Mouse (Mus musculus): ENCODE measurements around the gene Morf4l1.

- TF ChIP-seq POLR2A (IDR thresholded peaks at IDR 0.05; ENCODE audit: borderline replicate concordance, low read depth, low read length) (no peak), CTCF (IDR thresholded peaks at IDR 0.05; ENCODE audit: low read depth, low read length) (peak; percentile 13; the same call in 1 of the 2 replicates)
These were observed 13.8 kb downstream of the Morf4l1 start for GRCm38 (mm10) chr9:90100760-90101159.

Measured in bone marrow macrophage, adult 2 months (primary cell).